Mouse (Mus musculus) central nervous system, embryonic 18 days (tissue): ENCODE results near the gene Tspan2. TPM values are rescaled to one million over a fixed set of nuclear protein-coding genes. Genes with fewer than 3 reads are reported as not detected.

Experiments used
- polyA plus RNA-seq: library from polyadenylated mRNA; depleted of rRNA; stranded (reverse); fragments of >200 nt; gene quantifications from 2 replicates; pipeline ENCODE4 v1.2.3, GENCODE M21; 2012; rRNA removed

Gene Tspan2
- polyA plus RNA-seq = 13.3 and 13.7 TPM in 2 replicates

DNA sequence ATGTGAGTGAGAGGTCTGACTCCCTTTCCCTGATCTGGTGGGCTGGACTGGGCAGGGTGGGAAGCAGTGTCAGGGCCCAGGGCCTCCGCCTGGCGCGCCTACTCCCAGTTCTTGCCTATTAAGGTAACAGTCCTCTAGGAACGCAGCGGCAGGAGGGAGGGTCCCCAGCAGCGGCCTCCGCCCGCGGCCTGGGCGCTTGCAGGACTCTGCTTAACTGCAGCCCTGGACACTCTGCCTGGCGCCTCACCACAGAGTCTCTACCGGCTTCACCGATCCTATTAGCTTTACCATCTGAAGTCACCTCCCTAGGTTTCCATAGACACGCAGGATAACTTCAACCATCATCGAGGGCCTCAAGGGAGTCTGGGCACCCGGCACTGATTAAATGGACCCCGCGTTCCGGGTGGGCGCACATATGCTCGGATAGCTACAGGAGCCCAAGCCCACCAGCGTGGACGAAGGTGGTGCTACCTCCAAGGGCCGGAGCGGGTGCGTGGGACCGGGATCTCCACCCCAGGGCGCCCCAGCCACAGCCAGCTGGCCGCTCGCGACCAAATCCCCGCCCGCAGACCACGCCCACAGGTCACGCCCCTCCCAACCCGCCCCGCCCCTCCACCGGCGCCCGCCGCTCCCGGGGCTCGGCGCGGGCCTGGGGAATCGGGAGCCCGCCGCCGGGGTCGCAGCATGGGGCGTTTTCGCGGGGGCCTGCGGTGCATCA, at the start of gene Tspan2:
Tspan2 (plus strand) TSS at position 217 of the 718 bp plus-strand sequence.

DNA sequence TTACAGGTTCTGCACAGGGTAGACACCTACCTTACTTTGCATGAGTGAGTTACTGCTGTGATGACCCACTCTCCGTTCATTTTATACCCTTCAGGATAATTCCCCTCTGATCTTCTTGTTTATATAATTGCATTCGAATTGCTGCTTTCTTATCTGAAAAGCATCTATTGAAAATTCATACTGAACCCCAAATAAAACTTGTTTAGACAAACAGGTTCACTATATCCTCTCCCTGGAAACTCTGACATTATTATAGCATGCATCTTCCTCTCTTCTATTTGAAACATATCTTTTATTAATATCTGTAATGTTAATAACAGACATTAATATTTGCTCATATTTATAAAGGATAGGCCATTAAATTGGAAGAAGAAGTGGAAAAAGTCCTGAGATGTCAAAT, 48.3 kb downstream of the Tspan2 start, which contains the start of gene Tshb:
Tshb (minus strand) TSS at position 101 of the 400 bp plus-strand sequence.

Other genes starting within 250 kb of the Tspan2 start
- 0.59 TPM in 1 of 2 replicates, not detected in the other for gene Tshb, start 48.2 kb downstream of the Tspan2 start, polyA plus RNA-seq
- 0.04 TPM in 1 of 2 replicates, not detected in the other for gene Sycp1, start 201.6 kb downstream of the Tspan2 start, polyA plus RNA-seq
- 0.12 and 0.17 TPM in 2 replicates for gene Nr1h5, start 229.6 kb downstream of the Tspan2 start, polyA plus RNA-seq